Mouse (Mus musculus) right cerebral cortex, postnatal 36 days (tissue): ENCODE measurements around the gene Tufm.

ENCODE experiments used
- DNase-seq, 2 experiments: peaks; one replicate each; pipeline ENCODE4 v3.0.0; 2022; ENCODE audit warnings: low spot score in 2 of 2, mixed read lengths in 1 of 2

The Tufm gene

DNA sequence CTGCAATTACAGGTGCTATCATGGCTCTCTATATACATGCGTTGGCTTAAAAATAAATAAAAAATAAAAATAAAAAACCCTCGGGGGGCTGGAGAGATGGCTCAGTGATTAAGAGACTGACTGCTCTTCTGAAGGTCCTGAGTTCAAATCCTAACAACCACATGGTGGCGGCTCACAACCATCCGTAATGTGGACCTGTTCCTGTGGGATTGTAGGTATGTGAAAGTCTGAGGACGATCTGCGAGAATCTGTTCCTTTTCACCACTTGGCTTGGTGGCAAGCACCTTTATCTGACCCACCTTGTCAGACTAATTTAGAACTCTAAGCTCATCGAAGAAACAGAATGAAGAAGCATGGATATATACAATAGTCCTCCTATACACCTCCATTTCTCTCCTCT lies 12.3 kb downstream of the Tufm start:
- no peak for DNase-seq

- no peak for DNase-seq
Observed at GRCm38 (mm10) chr7:126501684-126502022, 14.5 kb downstream of the Tufm start.

- peak; percentile 88 to 91 for DNase-seq
Observed at GRCm38 (mm10) chr7:126502023-126502741, 15.0 kb downstream of the Tufm start.

- no peak for DNase-seq
Observed at GRCm38 (mm10) chr7:126502751-126503150, 15.6 kb downstream of the Tufm start.

DNA sequence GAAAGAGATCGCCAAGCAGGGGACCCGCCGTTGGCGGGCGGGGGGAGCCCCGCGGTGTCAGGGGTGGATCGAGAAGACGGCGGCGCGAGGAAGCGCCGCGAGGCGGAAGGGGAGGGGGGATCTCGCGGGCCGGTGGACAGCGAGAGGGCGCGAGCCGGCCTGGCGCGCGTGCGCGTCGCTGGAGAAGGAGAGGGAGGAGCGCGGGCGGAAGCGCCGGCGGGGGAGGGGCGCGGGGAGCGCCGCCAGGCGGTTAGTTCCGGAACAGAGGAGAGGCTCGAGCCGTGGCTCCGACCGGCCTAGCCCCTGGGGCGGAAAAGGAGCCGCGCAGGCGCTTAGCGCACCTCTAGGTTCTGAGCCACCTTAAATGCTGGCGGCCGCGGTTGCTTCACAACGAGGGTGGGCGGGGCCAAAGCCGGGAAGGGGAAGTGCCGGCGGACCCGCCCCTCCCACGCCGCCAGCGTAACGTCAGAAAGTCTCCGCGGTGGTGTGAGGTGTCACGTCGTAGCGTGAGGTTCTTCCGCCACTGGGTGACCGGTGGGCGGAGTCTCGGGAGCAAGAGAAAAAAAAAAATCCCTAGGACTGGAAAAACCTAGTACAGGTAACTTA lies 16.2 kb downstream of the Tufm start, which contains the start of gene Atxn2l:
Atxn2l (minus strand) TSS at position 165 of the 606 bp plus-strand sequence.
- peak; percentile 98 to 99 for DNase-seq

GRCm38 (mm10) chr7:126504913-126505312 lies 17.8 kb downstream of the Tufm start:
- DNase-seq: no peak

DNA sequence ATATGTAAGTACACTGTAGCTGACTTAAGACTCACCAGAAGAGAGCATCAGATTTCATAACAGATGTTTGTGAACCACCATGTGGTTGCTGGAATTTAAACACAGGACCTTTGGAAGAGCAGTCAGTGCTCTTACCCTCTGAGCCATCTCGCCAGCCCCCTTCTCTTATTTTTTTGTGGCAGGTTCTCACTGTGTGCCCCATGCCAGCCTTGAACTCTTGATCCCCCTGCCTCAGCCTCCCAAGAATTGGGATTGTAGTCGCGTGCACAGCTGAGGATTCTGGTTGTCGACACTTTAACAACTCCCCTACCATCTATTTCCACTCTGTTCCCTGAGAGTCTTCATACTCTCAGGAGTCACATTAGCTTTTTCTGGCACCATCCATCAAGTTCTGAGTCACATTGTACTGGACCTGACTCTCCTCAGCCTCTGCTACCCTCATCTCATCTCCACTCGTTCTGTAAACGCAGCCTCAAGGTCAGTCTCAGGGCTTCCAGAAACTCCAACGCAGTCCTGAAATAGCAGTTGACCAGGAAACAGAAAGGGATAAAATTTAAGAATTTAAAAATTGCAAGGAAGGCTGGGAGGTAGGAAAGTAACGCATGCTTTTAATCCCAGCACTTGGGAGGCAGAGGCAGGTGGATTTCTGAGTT lies 20.1 kb downstream of the Tufm start:
- DNase-seq: no peak

- DNase-seq: no peak
Observed at GRCm38 (mm10) chr7:126511287-126511686, 24.1 kb downstream of the Tufm start.

DNA sequence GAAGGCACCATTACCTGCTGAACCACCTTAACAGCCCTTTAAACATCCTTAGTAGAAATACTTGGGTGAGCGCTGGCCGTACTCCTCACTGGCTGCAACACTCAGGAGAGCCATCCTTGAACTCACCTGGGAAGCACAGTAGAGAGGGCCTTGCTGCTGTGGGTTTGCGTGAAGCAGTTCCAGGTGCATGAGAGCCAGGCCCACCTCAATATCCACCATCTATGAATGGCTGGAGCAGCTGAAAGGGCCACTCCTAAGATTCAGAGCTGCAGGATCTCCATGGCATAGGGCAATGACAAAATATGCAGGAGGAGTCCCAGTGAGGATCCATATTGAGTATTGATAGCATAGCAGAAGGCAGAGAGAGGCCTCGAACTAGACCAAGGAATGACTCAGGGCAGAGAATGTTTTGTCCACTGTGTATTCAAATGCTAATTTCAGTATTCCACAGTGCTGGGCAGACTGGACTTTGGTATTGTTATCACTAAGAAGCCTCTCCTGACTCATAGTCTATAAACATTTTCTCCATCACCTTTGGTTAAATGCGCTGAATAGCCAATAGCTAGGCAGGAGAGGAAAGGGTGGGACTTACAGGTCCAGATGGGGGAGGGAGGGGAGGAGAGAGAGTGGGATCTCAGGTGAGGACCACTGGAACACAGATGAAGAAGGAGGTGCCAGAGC lies 31.2 kb downstream of the Tufm start:
- DNase-seq: no peak

DNA sequence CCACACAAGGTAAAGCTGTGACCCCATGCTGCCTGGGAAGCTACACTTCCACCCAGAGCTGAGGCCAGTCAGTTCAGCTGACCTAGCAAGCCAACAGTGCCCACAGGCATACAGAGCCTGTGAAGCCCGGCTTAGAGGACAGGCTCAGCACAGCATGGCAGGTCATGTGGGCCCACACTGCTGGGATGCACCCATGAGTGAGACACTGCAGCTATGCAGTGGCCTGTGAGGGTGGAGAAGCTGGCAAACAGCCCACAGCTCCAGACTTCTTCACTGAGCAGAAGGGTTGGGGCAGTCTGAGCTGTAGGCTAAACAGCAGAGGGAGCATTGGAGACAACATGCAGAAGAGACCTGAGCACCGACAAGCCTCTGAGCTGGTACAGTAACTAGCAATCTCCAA lies 32.4 kb downstream of the Tufm start:
- DNase-seq: no peak

DNA sequence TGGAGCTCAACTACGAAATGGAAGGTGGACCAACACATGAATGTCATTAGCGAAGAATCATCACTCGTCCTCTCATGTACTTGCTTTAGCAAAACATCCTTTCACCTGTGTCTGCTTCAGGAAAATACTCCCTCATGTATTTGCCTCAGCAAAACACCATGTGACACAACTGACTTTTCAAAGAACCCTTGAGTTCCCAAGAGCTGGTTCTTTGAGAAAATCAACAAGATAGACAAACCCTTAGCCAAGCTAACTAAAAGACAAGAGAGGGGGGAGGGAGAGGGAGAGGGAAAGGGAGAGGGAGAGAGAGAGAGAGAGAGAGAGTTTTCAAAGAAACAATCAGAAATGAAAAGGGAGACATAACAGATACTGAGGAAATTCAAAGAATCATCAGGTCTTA lies 36.2 kb downstream of the Tufm start:
- DNase-seq: no peak

DNA sequence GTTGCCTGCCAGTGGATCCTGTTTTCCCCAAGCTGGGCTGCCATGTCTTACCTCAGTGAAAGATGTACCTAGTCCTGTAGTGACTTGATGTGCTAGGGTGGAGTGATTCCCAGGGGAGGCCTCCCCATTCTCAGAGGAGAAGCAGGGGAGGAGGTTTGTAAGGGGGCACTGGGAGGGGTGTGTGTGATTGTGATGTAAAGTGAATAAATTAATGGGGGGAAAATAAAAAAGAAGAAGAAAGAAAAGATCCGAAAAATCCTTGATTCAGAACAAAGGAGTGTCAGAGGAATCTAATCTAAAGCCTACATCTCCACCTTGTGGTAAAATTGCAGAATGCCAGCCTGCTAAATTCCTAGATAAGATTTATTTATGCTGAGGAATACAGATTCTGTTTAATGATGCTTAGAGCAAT lies 41.0 kb downstream of the Tufm start:
- DNase-seq: no peak

DNA sequence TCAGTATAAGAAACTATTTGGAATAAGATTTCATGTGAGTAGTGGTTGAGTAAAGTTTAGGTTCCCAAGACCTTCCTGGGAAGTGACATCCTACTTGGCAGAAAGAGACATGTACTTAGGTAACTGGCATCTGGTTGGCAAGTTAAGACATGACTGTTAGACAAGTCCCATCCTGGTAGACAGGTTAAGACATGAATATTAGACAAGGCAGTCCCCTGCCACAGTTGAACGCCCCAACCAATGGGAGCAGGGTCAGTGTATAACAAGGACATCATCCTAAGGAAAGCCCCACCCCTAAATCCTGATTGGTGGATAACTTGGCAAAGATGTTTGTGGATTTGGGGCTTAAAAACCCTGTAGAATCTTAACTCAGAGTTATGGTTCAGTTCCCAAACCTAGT lies 46.3 kb downstream of the Tufm start:
- no peak for DNase-seq

DNA sequence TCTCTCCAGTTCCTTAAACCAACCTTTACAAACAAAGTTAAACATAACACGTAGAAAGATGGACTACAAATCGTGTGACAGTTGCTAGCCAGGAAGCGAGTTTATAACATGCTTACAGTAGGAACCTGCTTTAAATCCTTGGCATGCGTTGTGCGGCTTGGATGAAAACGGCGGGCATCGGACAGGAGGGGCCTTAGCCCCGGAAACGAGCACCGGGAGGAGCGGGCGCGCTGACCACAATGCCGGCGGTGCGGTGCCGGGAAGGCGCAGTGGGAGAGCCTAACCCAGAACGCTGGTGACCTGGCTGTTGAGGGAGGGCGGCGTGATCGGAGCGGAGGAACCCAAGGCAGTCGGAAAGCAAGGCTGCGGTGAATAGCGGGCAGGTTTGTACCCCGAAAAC lies 48.6 kb downstream of the Tufm start:
- no peak for DNase-seq

DNA sequence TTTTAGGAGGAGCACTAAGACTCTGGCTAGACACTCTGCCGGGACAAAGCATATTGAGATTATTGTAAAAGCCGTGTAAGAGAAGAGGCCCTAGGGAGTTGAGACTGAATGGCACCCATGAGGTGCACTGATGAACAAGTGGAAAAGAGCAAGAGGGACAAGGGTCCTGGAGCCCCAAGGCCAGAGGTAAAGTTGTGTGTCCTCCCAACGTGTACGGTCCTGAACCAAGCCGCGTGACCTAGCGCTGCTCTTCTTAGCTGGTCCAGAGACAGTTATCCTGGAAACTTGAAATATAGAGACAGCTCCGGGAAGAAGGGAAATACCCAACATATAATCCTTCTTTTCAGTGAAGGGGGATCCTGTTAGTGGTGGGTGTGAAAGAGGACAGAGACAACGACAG lies 49.3 kb downstream of the Tufm start:
- DNase-seq: no peak

DNA sequence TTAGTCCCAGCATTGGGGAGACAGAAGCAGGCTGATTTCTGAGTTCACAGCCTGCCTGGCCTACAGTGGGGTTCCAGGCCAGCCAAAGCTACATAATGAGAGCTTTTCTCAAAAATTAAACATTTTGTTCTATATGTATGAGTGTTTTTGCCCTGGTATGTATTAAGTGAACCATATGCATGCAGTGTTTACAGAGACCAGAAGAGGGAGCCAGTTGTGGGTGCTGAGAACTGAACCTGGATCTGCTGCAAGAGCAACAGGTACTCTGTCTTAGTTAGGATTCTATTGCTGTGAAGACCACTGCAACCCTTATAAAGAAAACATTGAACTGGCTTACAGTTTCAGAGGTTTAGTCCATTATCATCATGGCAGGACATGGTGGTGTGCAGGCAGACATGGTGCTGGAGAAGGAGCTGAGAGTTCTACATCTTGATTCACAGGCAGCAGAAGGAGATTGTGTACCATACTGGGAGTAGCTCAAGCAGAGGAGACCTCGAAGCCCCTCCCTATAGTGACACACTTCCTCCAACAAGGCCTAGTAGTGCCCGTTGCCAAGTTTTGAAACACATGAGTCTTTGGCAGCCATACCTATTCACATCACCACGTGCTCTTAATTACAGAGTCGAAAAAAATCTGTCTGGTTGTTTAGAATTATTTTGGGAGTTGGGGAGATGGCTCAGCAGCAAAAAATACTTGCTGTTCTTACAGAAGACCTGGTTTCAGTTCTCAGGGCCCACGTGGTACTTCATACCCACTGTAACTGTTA lies 50.8 kb downstream of the Tufm start:
- DNase-seq: no peak
